Mouse (Mus musculus) heart, adult 2 months (tissue): ENCODE measurements around the gene Aldh3b2.

Source experiments
- CTCF ChIP-seq: fragments of 200-600 bp; IDR thresholded peaks from 2 replicates; pipeline ENCODE4 v1.8.1; 2022; ENCODE audit warnings: antibody characterized with exemption, mild to moderate bottlenecking, moderate library complexity
- EP300 ChIP-seq: fragments of 200-500 bp; IDR thresholded peaks from 2 replicates; pipeline ENCODE4 v1.6.1; 2011; ENCODE audit warnings: low read depth, low read length, control low read depth; ENCODE audit not compliant: insufficient read depth
- POLR2A ChIP-seq: fragments of 200-500 bp; IDR thresholded peaks from 2 replicates; pipeline ENCODE4 v1.6.1; 2011; ENCODE audit warnings: mild to moderate bottlenecking, low read depth, low read length, control low read depth; ENCODE audit not compliant: insufficient read depth

GRCm38 (mm10) chr19:3992416-3992815 is 20.3 kb downstream of the Aldh3b2 start, which contains the start of gene Tbx10:
- no peak for TF ChIP-seq POLR2A
- no peak for TF ChIP-seq EP300
- no peak for TF ChIP-seq CTCF
